ENCODE assay signal across 9 mouse cellular contexts in the genomic region with DNA sequence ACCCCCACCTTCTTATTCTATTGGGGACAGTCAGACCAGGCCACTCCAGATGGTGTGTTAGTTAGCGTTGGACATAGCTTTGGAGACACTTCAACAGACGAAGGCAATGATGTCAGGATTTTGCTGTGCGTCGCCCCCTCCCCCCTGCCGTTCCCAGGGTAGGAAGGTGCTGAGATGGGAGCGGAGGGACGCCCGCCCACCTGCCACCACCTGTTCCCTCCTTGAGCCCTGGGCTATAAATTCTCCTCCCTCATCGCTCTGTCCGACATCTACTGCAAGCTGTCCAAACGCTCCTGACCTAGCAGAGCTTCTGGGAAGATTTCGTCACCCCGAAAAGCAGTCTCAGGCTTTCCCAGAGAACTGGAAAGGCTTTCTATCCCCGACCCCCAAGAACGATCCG. TPM values are rescaled to one million over a fixed set of nuclear protein-coding genes. Genes with fewer than 3 reads are reported as not detected.
A peak's percentile ranks its signal among the peaks of the same experiment; 100 is the strongest.
DNase-seq lines count a peak whose midpoint lies in the region; ATAC-seq and TF ChIP-seq lines count a peak whose summit lies in the region.
"Had no signal": no experiment of that assay in that cellular context is flagged by ENCODE, and none has a peak within 500 bp of the region (broad histone marks: within the 10 kb centered on the region; RNA-seq: fewer than 3 reads in every experiment).

Atoh7 (plus strand) TSS at position 131 of the 400 bp plus-strand sequence.

- peaks cover 5% of the 10 kb centered on the region for H3K4me1 ChIP-seq in lung, embryonic 15.5 days
- no peaks in the 10 kb centered on the region for H3K4me1 ChIP-seq in lung, adult 2 months (ENCODE audit: control insufficient read depth, insufficient read depth, low read length)
- peaks cover 14% of the 10 kb centered on the region for H3K4me1 ChIP-seq in hindbrain, embryonic 13.5 days (replicated peaks)
- H3K4me1 ChIP-seq in midbrain, embryonic 12.5 days = peaks cover 10% of the 10 kb centered on the region

- peak within 1 kb of the TSS; percentile 53 for H3K4me3 ChIP-seq in lung, embryonic 15.5 days
- no peak within 1 kb of the TSS for H3K4me3 ChIP-seq in lung, adult 2 months (replicated peaks; ENCODE audit: extremely low read depth, low read depth, low read length)
- peak within 1 kb of the TSS; percentile 59 for H3K4me3 ChIP-seq in hindbrain, embryonic 13.5 days
- H3K4me3 ChIP-seq in midbrain, embryonic 12.5 days = peak within 1 kb of the TSS; percentile 55
- H3K4me3 ChIP-seq: myocyte had no signal

- H3K27ac ChIP-seq in lung, embryonic 15.5 days = no peak within 1 kb of the TSS
- H3K27ac ChIP-seq in hindbrain, embryonic 13.5 days = peak within 1 kb of the TSS; percentile 71
- H3K27ac ChIP-seq in midbrain, embryonic 12.5 days (replicated peaks) = no peak within 1 kb of the TSS

- ATAC-seq in lung, embryonic 15.5 days (ENCODE audit: borderline replicate concordance, extremely low read depth, low FRiP score, low TSS enrichment) = no peak
- ATAC-seq in hindbrain, embryonic 13.5 days (ENCODE audit: low FRiP score) = peak; percentile 41; the same call in 1 of the 2 replicates
- peak; percentile 28; the same call in 1 of the 2 replicates for ATAC-seq in midbrain, embryonic 12.5 days (ENCODE audit: low FRiP score, low read depth)
- ATAC-seq in CD4-positive, CD25-positive, alpha-beta regulatory T cell, adult 4 months = no peak

- DNase-seq in lung, adult 2 months = no peak
- DNase-seq in cerebellum, postnatal 36 days = peak; percentile 92 to 94
- DNase-seq in adrenal gland, adult (ENCODE audit: inconsistent age in 2 of 2, low spot score in 1 of 2) = no peak
- no peak for DNase-seq in kidney, postnatal 25 days

- H3K36me3 ChIP-seq in lung, embryonic 15.5 days = no peaks in the 10 kb centered on the region
- H3K36me3 ChIP-seq in hindbrain, embryonic 13.5 days = no peaks in the 10 kb centered on the region
- H3K36me3 ChIP-seq in midbrain, embryonic 12.5 days = no peaks in the 10 kb centered on the region

- peaks cover 47% of the 10 kb centered on the region for H3K27me3 ChIP-seq in lung, embryonic 15.5 days
- H3K27me3 ChIP-seq in hindbrain, embryonic 13.5 days = peaks cover 34% of the 10 kb centered on the region
- H3K27me3 ChIP-seq in midbrain, embryonic 12.5 days = peaks cover 21% of the 10 kb centered on the region

- no peaks in the 10 kb centered on the region for H3K9me3 ChIP-seq in lung, embryonic 15.5 days
- no peaks in the 10 kb centered on the region for H3K9me3 ChIP-seq in hindbrain, embryonic 13.5 days
- H3K9me3 ChIP-seq in midbrain, embryonic 12.5 days = no peaks in the 10 kb centered on the region

- peak within 1 kb of the TSS; percentile 97 for H3K4me2 ChIP-seq in lung, embryonic 15.5 days
- H3K4me2 ChIP-seq in hindbrain, embryonic 13.5 days = peak within 1 kb of the TSS; percentile 88
- peak within 1 kb of the TSS; percentile 94 for H3K4me2 ChIP-seq in midbrain, embryonic 12.5 days (replicated peaks)

- 5% methylated on average over 16 of the region's 16 CpGs for WGBS in lung, embryonic 15.5 days
- WGBS in lung, adult 2 months = 14% methylated on average over 16 of the region's 16 CpGs
- WGBS in hindbrain, embryonic 13.5 days = 3% methylated on average over 16 of the region's 16 CpGs
- WGBS in midbrain, embryonic 12.5 days = 6% methylated on average over 16 of the region's 16 CpGs

- TF ChIP-seq CTCF in lung, adult 2 months (IDR thresholded peaks at IDR 0.05; ENCODE audit: insufficient read depth, low read length) = no peak

- no peak for TF ChIP-seq POLR2A in lung, adult 2 months (IDR thresholded peaks at IDR 0.05; ENCODE audit: borderline replicate concordance, extremely low read depth, low read depth, low read length)

- H3K9ac ChIP-seq in lung, embryonic 15.5 days = peak within 1 kb of the TSS; percentile 43
- H3K9ac ChIP-seq in hindbrain, embryonic 13.5 days = peak within 1 kb of the TSS; percentile 82
- H3K9ac ChIP-seq in midbrain, embryonic 12.5 days (replicated peaks) = peak within 1 kb of the TSS; percentile 60

RNA-seq across cellular contexts. Expression of gene Atoh7, which starts in this region (rescaled TPM):
- polyA plus RNA-seq in lung, embryonic 15.5 days (2015; fragmentation: Nextera tagmentation; extraction: Ambion mirVana) = not detected in 2 replicates
- polyA plus RNA-seq in lung, adult 2 months (2012; rRNA removed) = not detected in 2 replicates
- 1.6 and 2.1 TPM in 2 replicates for polyA plus RNA-seq in hindbrain, embryonic 13.5 days (2015; fragmentation: Nextera tagmentation; extraction: Ambion mirVana)
- polyA plus RNA-seq in midbrain, embryonic 12.5 days (2016; fragmentation: Nextera tagmentation; extraction: Ambion mirVana) = 0.70 and 1.5 TPM in 2 replicates
- polyA plus RNA-seq in CD4-positive, CD25-positive, alpha-beta regulatory T cell, adult 4 months (2017; shearing (Covaris generic)) = not detected
- polyA plus RNA-seq: myocyte had no signal

Comparison
In these comparisons a context has a peak if more than half of its experiments do, and no peak if none do; other contexts are left out.
1. ATAC-seq: peak in hindbrain, embryonic 13.5 days (single experiment) and midbrain, embryonic 12.5 days (single experiment); none in lung, embryonic 15.5 days (single experiment) and CD4-positive, CD25-positive, alpha-beta regulatory T cell, adult 4 months (single experiment).
2. DNase-seq: peak in cerebellum, postnatal 36 days (2 of 2); none in lung, adult 2 months (single experiment), adrenal gland, adult (0 of 2) and kidney, postnatal 25 days (0 of 2).
3. Peak in every context shown above with its lines, with median percentiles within 50 percentile points of each other: H3K4me2 ChIP-seq and H3K9ac ChIP-seq.